Mouse (Mus musculus): ENCODE results near the gene Eif2d. TPM values are rescaled to one million over a fixed set of nuclear protein-coding genes. Genes with fewer than 3 reads are reported as not detected.

Eif2d gene
- total and polyA plus RNA-seq, 3 experiments, result 25.8 to 37.1 (median 34.7) TPM

- intact Hi-C loops (cut with DNase I), result no loop called here
- Histone ChIP-seq H3K79me2 (replicated peaks; ENCODE audit: control insufficient read depth, insufficient read depth, low read length) (no peaks in the 10 kb centered on the region), H3K36me3 (ENCODE audit: control insufficient read depth, insufficient read depth, low read length) (no peaks in the 10 kb centered on the region), H3K9ac (ENCODE audit: low read depth, low read length) (no peak overlapping the region), H3K4me1 (ENCODE audit: control insufficient read depth, insufficient read depth, low read length) (no peaks in the 10 kb centered on the region), H3K27ac (no peak overlapping the region), H3K4me3 (no peak overlapping the region), H3K27me3 (ENCODE audit: control insufficient read depth, insufficient read depth, low read length) (no peaks in the 10 kb centered on the region; the same call in 1 of the 2 replicates)
- WGBS, result 72% methylated on average over 6 of the region's 6 CpGs
- no peak for DNase-seq
- no peak for TF ChIP-seq EP300 (IDR thresholded peaks at IDR 0.05; ENCODE audit: insufficient read depth, low read depth, low read length)
- no peak for TF ChIP-seq POLR2A (IDR thresholded peaks at IDR 0.05; ENCODE audit: insufficient read depth, low read depth, low read length)
- TF ChIP-seq CTCF (IDR thresholded peaks at IDR 0.05), result no peak
Measured at GRCm38 (mm10) chr1:131213361-131213760, 60.4 kb downstream of the Eif2d start.

- H3K4me3 ChIP-seq, result no peak overlapping the region
- no peaks in the 10 kb centered on the region for H3K79me2 ChIP-seq (replicated peaks; ENCODE audit: control insufficient read depth, insufficient read depth, low read length)
- no peak for TF ChIP-seq EP300 (IDR thresholded peaks at IDR 0.05; ENCODE audit: insufficient read depth, low read depth, low read length)
- no peak for TF ChIP-seq CTCF (IDR thresholded peaks at IDR 0.05)
- no peak for TF ChIP-seq POLR2A (IDR thresholded peaks at IDR 0.05; ENCODE audit: insufficient read depth, low read depth, low read length)
- no peaks in the 10 kb centered on the region for H3K36me3 ChIP-seq (ENCODE audit: control insufficient read depth, insufficient read depth, low read length)
- intact Hi-C loops (cut with DNase I), result no loop called here
- WGBS, result 87% methylated on average over 11 of the region's 11 CpGs
- H3K27ac ChIP-seq, result no peak overlapping the region
- no peaks in the 10 kb centered on the region for H3K4me1 ChIP-seq (ENCODE audit: control insufficient read depth, insufficient read depth, low read length)
- no peaks in the 10 kb centered on the region; the same call in 1 of the 2 replicates for H3K27me3 ChIP-seq (ENCODE audit: control insufficient read depth, insufficient read depth, low read length)
- no peak overlapping the region for H3K9ac ChIP-seq (ENCODE audit: low read depth, low read length)
- no peak for DNase-seq
Measured at GRCm38 (mm10) chr1:131218933-131219332, 66.0 kb downstream of the Eif2d start.

GRCm38 (mm10) chr1:131221822-131222590 lies 69.0 kb downstream of the Eif2d start:
- H3K4me1 ChIP-seq (ENCODE audit: control insufficient read depth, insufficient read depth, low read length), result no peaks in the 10 kb centered on the region
- H3K27ac ChIP-seq, result no peak overlapping the region
- TF ChIP-seq EP300 (IDR thresholded peaks at IDR 0.05; ENCODE audit: insufficient read depth, low read depth, low read length) (no peak), POLR2A (IDR thresholded peaks at IDR 0.05; ENCODE audit: insufficient read depth, low read depth, low read length) (no peak), CTCF (IDR thresholded peaks at IDR 0.05) (no peak)
- WGBS, result 82% methylated on average over 13 of the region's 13 CpGs
- H3K27me3 ChIP-seq (ENCODE audit: control insufficient read depth, insufficient read depth, low read length), result no peaks in the 10 kb centered on the region; the same call in 1 of the 2 replicates
- no peak overlapping the region for H3K4me3 ChIP-seq
- H3K9ac ChIP-seq (ENCODE audit: low read depth, low read length), result no peak overlapping the region
- H3K36me3 ChIP-seq (ENCODE audit: control insufficient read depth, insufficient read depth, low read length), result no peaks in the 10 kb centered on the region
- intact Hi-C loops (cut with DNase I), result no loop called here
- H3K79me2 ChIP-seq (replicated peaks; ENCODE audit: control insufficient read depth, insufficient read depth, low read length), result no peaks in the 10 kb centered on the region
- no peak for DNase-seq

GRCm38 (mm10) chr1:131223345-131223744 lies 70.4 kb downstream of the Eif2d start:
- Histone ChIP-seq H3K27ac (no peak overlapping the region), H3K79me2 (replicated peaks; ENCODE audit: control insufficient read depth, insufficient read depth, low read length) (no peaks in the 10 kb centered on the region), H3K4me3 (no peak overlapping the region), H3K27me3 (ENCODE audit: control insufficient read depth, insufficient read depth, low read length) (no peaks in the 10 kb centered on the region), H3K9ac (ENCODE audit: low read depth, low read length) (no peak overlapping the region), H3K36me3 (ENCODE audit: control insufficient read depth, insufficient read depth, low read length) (no peaks in the 10 kb centered on the region), H3K4me1 (ENCODE audit: control insufficient read depth, insufficient read depth, low read length) (no peaks in the 10 kb centered on the region)
- TF ChIP-seq CTCF (IDR thresholded peaks at IDR 0.05) (no peak), EP300 (IDR thresholded peaks at IDR 0.05; ENCODE audit: insufficient read depth, low read depth, low read length) (no peak), POLR2A (IDR thresholded peaks at IDR 0.05; ENCODE audit: insufficient read depth, low read depth, low read length) (no peak)
- intact Hi-C loops (cut with DNase I), result no loop called here
- WGBS, result 93% methylated on average over 2 of the region's 2 CpGs
- DNase-seq, result no peak

DNA sequence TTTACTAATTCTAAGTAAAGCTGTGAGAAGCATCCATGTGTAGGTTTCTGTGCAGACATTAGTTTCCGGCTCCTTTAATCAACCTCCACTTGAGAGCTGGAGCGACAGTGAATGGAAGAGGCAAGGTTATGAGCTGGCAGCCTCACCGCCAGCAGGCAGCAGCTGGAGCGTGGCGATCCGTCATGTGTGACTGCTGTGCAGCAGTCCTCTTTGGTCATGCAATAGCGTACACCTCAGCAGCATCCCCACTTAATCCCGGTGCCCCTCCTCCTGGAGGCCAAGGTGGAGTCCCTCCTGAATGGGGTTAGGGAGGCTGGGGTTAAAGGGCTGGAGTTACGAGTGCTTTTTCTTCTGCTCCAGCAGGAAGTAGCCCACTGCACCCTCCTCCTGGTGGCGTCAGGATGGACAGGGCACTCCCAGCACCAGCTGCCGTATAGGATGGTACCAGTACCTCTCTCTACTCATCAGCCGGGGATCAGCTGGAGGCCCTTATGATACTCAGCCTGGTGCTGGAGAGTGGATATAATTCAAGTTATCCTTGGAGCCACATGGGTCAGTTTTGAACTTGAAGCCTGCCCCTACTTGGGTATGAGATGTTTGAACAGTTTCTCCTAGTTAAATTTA lies 72.0 kb downstream of the Eif2d start:
- intact Hi-C loops (cut with DNase I), result no loop called here
- H3K27ac ChIP-seq, result no peak overlapping the region
- no peaks in the 10 kb centered on the region for H3K36me3 ChIP-seq (ENCODE audit: control insufficient read depth, insufficient read depth, low read length)
- H3K4me3 ChIP-seq, result no peak overlapping the region
- no peak overlapping the region for H3K9ac ChIP-seq (ENCODE audit: low read depth, low read length)
- H3K27me3 ChIP-seq (ENCODE audit: control insufficient read depth, insufficient read depth, low read length), result no peaks in the 10 kb centered on the region
- no peaks in the 10 kb centered on the region for H3K4me1 ChIP-seq (ENCODE audit: control insufficient read depth, insufficient read depth, low read length)
- no peaks in the 10 kb centered on the region for H3K79me2 ChIP-seq (replicated peaks; ENCODE audit: control insufficient read depth, insufficient read depth, low read length)
- 83% methylated on average over 12 of the region's 12 CpGs for WGBS
- no peak for DNase-seq
- no peak for TF ChIP-seq EP300 (IDR thresholded peaks at IDR 0.05; ENCODE audit: insufficient read depth, low read depth, low read length)
- no peak for TF ChIP-seq POLR2A (IDR thresholded peaks at IDR 0.05; ENCODE audit: insufficient read depth, low read depth, low read length)
- no peak for TF ChIP-seq CTCF (IDR thresholded peaks at IDR 0.05)

DNA sequence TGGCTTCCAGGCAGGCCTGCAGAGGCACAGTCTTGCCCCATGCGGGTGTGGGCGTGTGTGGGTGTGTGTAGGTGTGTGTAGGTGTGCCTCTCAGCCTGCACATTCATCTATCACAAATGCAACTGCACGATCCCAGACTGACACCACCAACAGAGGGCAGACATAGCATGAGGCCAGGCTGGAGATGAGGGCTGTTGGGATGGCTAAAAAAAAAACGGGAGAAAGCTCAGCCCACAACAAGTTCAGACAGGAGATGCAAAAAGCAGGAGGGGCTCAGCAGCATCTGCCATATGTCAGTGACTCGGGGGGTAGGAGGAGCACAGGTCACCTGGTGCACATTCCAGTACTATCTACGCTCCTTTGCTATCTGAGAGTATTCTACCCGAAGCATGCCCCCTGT lies 75.2 kb downstream of the Eif2d start:
- H3K4me3 ChIP-seq, result no peak overlapping the region
- no peak overlapping the region for H3K9ac ChIP-seq (ENCODE audit: low read depth, low read length)
- no peak for DNase-seq
- intact Hi-C loops (cut with DNase I), result no loop called here
- H3K4me1 ChIP-seq (ENCODE audit: control insufficient read depth, insufficient read depth, low read length), result no peaks in the 10 kb centered on the region
- no peak overlapping the region for H3K27ac ChIP-seq
- H3K36me3 ChIP-seq (ENCODE audit: control insufficient read depth, insufficient read depth, low read length), result no peaks in the 10 kb centered on the region
- H3K79me2 ChIP-seq (replicated peaks; ENCODE audit: control insufficient read depth, insufficient read depth, low read length), result no peaks in the 10 kb centered on the region
- WGBS, result 45% methylated on average over 7 of the region's 7 CpGs
- TF ChIP-seq CTCF (IDR thresholded peaks at IDR 0.05) (peak; percentile 26), EP300 (IDR thresholded peaks at IDR 0.05; ENCODE audit: insufficient read depth, low read depth, low read length) (no peak), POLR2A (IDR thresholded peaks at IDR 0.05; ENCODE audit: insufficient read depth, low read depth, low read length) (no peak)
- H3K27me3 ChIP-seq (ENCODE audit: control insufficient read depth, insufficient read depth, low read length), result no peaks in the 10 kb centered on the region

Data from heart, adult 2 months (tissue).